Mouse (Mus musculus): ENCODE results near the gene Apof. TPM values are rescaled to one million over a fixed set of nuclear protein-coding genes. Genes with fewer than 3 reads are reported as not detected.

Gene Apof
- total RNA-seq (2023): not detected

GRCm38 (mm10) chr10:128268371-128268770 is at the start of gene Apof:
TSS of gene Apof (plus strand) at chr10:128268671.

GRCm38 (mm10) chr10:128225538-128225937 is 42.9 kb upstream of the Apof start, which contains the start of gene Mip:
TSS of gene Mip (plus strand) at chr10:128225838.

GRCm38 (mm10) chr10:128231697-128232419 is 36.6 kb upstream of the Apof start, which contains the start of gene Timeless:
TSS of gene Timeless (plus strand) at chr10:128232065.

GRCm38 (mm10) chr10:128253677-128254255 is 14.7 kb upstream of the Apof start, which contains the start of gene Apon:
TSS of gene Apon (plus strand) at chr10:128254096.

GRCm38 (mm10) chr10:128270287-128270841 is 1.9 kb downstream of the Apof start, which contains the start of gene Stat2:
TSS of gene Stat2 (plus strand) at chr10:128270559.

GRCm38 (mm10) chr10:128298702-128299171 is 30.3 kb downstream of the Apof start, which contains the start of gene Il23a:
TSS of gene Il23a (minus strand) at chr10:128298752.

GRCm38 (mm10) chr10:128303126-128304021 is 34.9 kb downstream of the Apof start, which contains the start of gene Pan2:
TSS of gene Pan2 (plus strand) at chr10:128303335.

Other genes with a start within 250 kb of the Apof start
- gene Naca, start 233.1 kb upstream of the Apof start, total RNA-seq (2023): 750 TPM
- 132 TPM for gene Ptges3, start 209.7 kb upstream of the Apof start, total RNA-seq (2023)
- gene Atp5b, start 185.4 kb upstream of the Apof start, total RNA-seq (2023): 633 TPM
- gene Baz2a, start 177.1 kb upstream of the Apof start, total RNA-seq (2023): 108 TPM
- gene Rbms2, start 88.4 kb upstream of the Apof start, total RNA-seq (2023): 36.0 TPM
- gene Gls2, start 74.2 kb upstream of the Apof start, total RNA-seq (2023): 2.0 TPM
- 19.9 TPM for gene Spryd4, start 56.9 kb upstream of the Apof start, total RNA-seq (2023)
- gene Mip, start 42.8 kb upstream of the Apof start, total RNA-seq (2023): not detected
- 25.4 TPM for gene Timeless, start 36.6 kb upstream of the Apof start, total RNA-seq (2023)
- gene Apon, start 14.6 kb upstream of the Apof start, total RNA-seq (2023): 0.56 TPM
- 60.8 TPM for gene Stat2, start 1.9 kb downstream of the Apof start, total RNA-seq (2023)
- gene Il23a, start 30.1 kb downstream of the Apof start, total RNA-seq (2023): not detected
- 43.5 TPM for gene Pan2, start 34.7 kb downstream of the Apof start, total RNA-seq (2023)
- gene Cnpy2, start 53.8 kb downstream of the Apof start, total RNA-seq (2023): 26.1 TPM
- 81.9 TPM for gene Cs, start 69.1 kb downstream of the Apof start, total RNA-seq (2023)
- 27.4 TPM for gene Coq10a, start 100.3 kb downstream of the Apof start, total RNA-seq (2023)
- gene Ankrd52, start 108.4 kb downstream of the Apof start, total RNA-seq (2023): 49.6 TPM
- not detected for gene Slc39a5, start 132.6 kb downstream of the Apof start, total RNA-seq (2023)
- gene Nabp2, start 142.8 kb downstream of the Apof start, total RNA-seq (2023): 42.4 TPM
- 26.1 TPM for gene Rnf41, start 143.0 kb downstream of the Apof start, total RNA-seq (2023)
- gene Smarcc2, start 190.6 kb downstream of the Apof start, total RNA-seq (2023): 112 TPM
- gene Myl6, start 225.5 kb downstream of the Apof start, total RNA-seq (2023): 818 TPM
- gene Myl6b, start 230.0 kb downstream of the Apof start, total RNA-seq (2023): not detected